Mouse (Mus musculus) adipose tissue, adult 10 weeks (tissue): ENCODE data around the gene Washc1. TPM values are rescaled to one million over a fixed set of nuclear protein-coding genes. Genes with fewer than 3 reads are reported as not detected.

Experiments
- polyA plus RNA-seq: library from polyadenylated mRNA; stranded (reverse); fragments of 350-450 nt; fragmentation: Illumina TruSeq; extraction: RNeasy Lipid Tissue Mini Kit (QIAGEN cat#74804); gene quantifications from one replicate; pipeline ENCODE4 v1.2.3, GENCODE M21; 2014; ENCODE audit warnings: low read depth, low replicate concordance

The Washc1 gene
- polyA plus RNA-seq, result 30.8 TPM

GRCm38 (mm10) chr17:66111402-66111959, at the start of gene Washc1:
Gene Washc1 (plus strand): TSS chr17:66111545.

GRCm38 (mm10) chr17:66076934-66077333, 34.4 kb upstream of the Washc1 start, which contains the start of gene Ankrd12:
Gene Ankrd12 (minus strand): TSS chr17:66077089.

GRCm38 (mm10) chr17:66101380-66102330, 9.7 kb upstream of the Washc1 start, which contains the start of gene Ndufv2:
Gene Ndufv2 (minus strand): TSS chr17:66101559.

GRCm38 (mm10) chr17:66123066-66123815, 11.9 kb downstream of the Washc1 start, which contains the start of gene Ddx11:
Gene Ddx11 (plus strand): TSS chr17:66123520.

Other genes with a start within 250 kb of the Washc1 start
- 50.4 TPM for gene Ralbp1, start 225.7 kb upstream of the Washc1 start, polyA plus RNA-seq
- gene Twsg1, start 160.3 kb upstream of the Washc1 start, polyA plus RNA-seq, result 56.1 TPM
- gene Ankrd12, start 34.5 kb upstream of the Washc1 start, polyA plus RNA-seq, result 9.9 TPM
- gene Ndufv2, start 10.0 kb upstream of the Washc1 start, polyA plus RNA-seq, result 190 TPM
- gene Ddx11, start 12.0 kb downstream of the Washc1 start, polyA plus RNA-seq, result 3.0 TPM